Mouse (Mus musculus) stomach, embryonic 15.5 days (tissue): ENCODE data around the gene Erg. TPM values are rescaled to one million over a fixed set of nuclear protein-coding genes. Genes with fewer than 3 reads are reported as not detected.

Experiments used
- ATAC-seq: fragments of 200-750 bp; cut with Nextera tagmentation; 2 replicates; pipeline ENCODE4 v1.8.0; 2017; ENCODE audit warnings: low read depth, moderate number of reproducible peaks, moderate TSS enrichment; ENCODE audit not compliant: insufficient read depth, low FRiP score
- H3K27ac ChIP-seq: fragments of 300-500 bp; sonication (generic); 2 replicates; pipeline ENCODE4 v1.5.1; 2015; ENCODE audit warnings: mild to moderate bottlenecking, inconsistent platforms
- H3K27me3 ChIP-seq: fragments of 300-500 bp; sonication (generic); replicated peaks from 2 replicates; pipeline ENCODE4 v1.6.1; 2015; ENCODE audit warnings: inconsistent platforms
- H3K36me3 ChIP-seq: fragments of 300-500 bp; sonication (generic); 2 replicates; pipeline ENCODE4 v1.6.1; 2015; ENCODE audit warnings: inconsistent platforms
- H3K4me1 ChIP-seq: fragments of 300-500 bp; sonication (generic); 2 replicates; pipeline ENCODE4 v1.6.1; 2015; ENCODE audit warnings: inconsistent platforms
- H3K4me2 ChIP-seq: fragments of 300-500 bp; sonication (generic); 2 replicates; pipeline ENCODE4 v1.6.1; 2015; ENCODE audit warnings: mild to moderate bottlenecking, inconsistent platforms
- H3K4me3 ChIP-seq: fragments of 300-500 bp; sonication (generic); replicated peaks from 2 replicates; pipeline ENCODE4 v1.5.1; 2015; ENCODE audit warnings: inconsistent platforms
- H3K9ac ChIP-seq: fragments of 300-500 bp; sonication (generic); 2 replicates; pipeline ENCODE4 v1.6.1; 2015; ENCODE audit warnings: inconsistent platforms
- H3K9me3 ChIP-seq: fragments of 300-500 bp; sonication (generic); 2 replicates; pipeline ENCODE4 v1.6.1; 2016; ENCODE audit warnings: inconsistent platforms
- WGBS: fragments of 180-500 bp; shearing (Covaris S2); methylation state at CpG from one replicate; pipeline ENCODE4 v1.1.7; 2015; 5-methylcytosine and 5-hydroxymethylcytosine counted together
- polyA plus RNA-seq: library from polyadenylated mRNA; unstranded; fragments of >200 nt; fragmentation: Nextera tagmentation; extraction: Ambion mirVana; gene quantifications from 2 replicates; pipeline ENCODE4 v1.2.1, GENCODE M21; 2015

The Erg gene
- polyA plus RNA-seq, result 4.6 and 6.0 TPM in 2 replicates

DNA sequence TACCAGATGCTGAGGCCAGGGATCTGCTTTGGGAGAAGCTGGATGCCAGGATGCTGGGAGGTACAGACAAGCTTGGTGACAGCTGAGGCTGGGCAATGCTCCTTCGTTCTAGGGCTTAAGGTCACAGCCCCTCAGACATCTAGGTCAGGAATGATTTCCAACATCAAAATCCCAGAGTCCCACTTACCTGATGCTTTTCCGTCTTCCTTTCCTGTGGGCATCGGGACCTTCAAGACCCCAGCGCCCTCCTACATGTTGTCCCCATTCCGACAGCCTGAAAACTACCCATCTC is at the start of gene Erg:
Gene Erg, minus strand, starts transcription at position 283 of the 292 bp plus-strand sequence.
- peaks cover 23% of the 10 kb centered on the region for H3K27me3 ChIP-seq
- H3K9ac ChIP-seq, result peak within 1 kb of the TSS; percentile 4; the same call in 1 of the 2 replicates
- peak within 1 kb of the TSS; percentile 43 for H3K4me3 ChIP-seq
- peak within 1 kb of the TSS; percentile 92 for H3K4me2 ChIP-seq
- H3K27ac ChIP-seq, result no peak within 1 kb of the TSS
- WGBS, result 4% methylated on average over 5 of the region's 5 CpGs
- H3K9me3 ChIP-seq, result no peaks in the 10 kb centered on the region
- ATAC-seq, result no peak
- peaks cover 15% of the 10 kb centered on the region; the same call in 1 of the 2 replicates for H3K4me1 ChIP-seq
- no peaks in the 10 kb centered on the region for H3K36me3 ChIP-seq

DNA sequence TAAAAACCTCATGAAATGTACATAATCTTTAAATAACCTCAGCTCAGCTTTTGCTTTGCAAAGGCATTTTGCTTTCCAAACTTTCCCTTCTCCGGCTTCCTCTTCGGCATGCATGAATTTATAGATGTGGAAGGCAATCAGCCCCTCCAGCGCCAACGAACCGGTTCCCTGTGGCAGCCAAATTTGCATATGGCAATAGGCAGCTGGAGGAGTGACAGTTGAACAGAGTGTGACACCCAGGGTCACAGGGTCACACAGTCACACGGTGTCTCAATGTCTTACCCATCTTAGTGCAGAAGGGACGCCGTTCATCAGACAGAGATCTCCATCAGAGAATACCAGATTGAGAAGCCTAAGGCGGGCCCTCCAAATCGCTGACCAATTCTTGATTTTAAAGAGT is 45.4 kb upstream of the Erg start:
- H3K4me1 ChIP-seq, result no peaks in the 10 kb centered on the region
- H3K9ac ChIP-seq, result no peak overlapping the region
- no peak overlapping the region for H3K27ac ChIP-seq
- no peaks in the 10 kb centered on the region for H3K27me3 ChIP-seq
- no peaks in the 10 kb centered on the region for H3K36me3 ChIP-seq
- WGBS, result 79% methylated on average over 10 of the region's 10 CpGs
- H3K4me2 ChIP-seq, result no peak overlapping the region
- no peak for ATAC-seq
- no peak overlapping the region for H3K4me3 ChIP-seq
- H3K9me3 ChIP-seq, result no peaks in the 10 kb centered on the region

DNA sequence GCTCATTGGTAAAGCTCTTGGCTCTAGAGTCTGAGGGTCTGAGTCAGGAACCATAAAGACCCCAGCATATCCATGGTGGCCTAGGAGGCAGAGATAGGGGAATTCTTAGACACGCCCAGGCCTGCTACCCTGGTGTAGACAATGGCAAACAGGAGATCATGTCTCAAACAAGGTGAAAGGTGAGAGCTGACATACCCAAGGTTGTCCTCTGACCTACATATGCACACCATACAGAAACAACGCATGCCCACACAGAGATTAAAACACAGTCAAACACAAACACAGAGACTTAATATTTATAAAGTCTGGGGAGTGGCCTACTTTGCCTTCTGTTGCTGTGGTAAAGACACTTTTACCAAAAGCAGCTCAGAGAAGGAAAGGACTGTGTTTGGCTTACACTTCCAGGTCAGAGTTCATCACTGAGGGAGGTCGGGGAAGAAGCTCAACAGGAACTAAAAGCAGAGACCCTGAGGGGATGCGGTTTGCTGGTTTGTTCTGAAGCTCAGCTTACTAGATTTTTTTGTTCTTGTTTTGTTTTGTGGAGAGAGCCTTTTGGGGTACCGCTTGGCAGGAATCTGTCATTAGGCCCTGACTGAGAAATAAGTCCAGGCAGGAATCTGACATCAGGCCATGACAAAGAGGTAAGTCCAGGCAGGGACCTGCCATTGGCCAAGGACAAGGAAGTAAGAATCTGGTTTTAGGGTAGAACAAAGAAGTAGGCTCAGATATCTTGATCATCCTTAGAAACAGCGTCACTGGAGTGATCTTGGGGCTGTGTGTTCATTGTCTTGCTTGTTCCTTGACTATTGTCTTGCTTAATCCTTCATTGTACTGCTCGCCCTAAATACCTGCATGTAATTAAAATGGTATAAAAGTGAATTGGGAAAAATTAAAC is 37.7 kb upstream of the Erg start:
- Histone ChIP-seq H3K27ac (no peak overlapping the region), H3K27me3 (no peaks in the 10 kb centered on the region), H3K9me3 (no peaks in the 10 kb centered on the region), H3K4me2 (no peak overlapping the region), H3K4me3 (no peak overlapping the region), H3K9ac (no peak overlapping the region), H3K36me3 (no peaks in the 10 kb centered on the region), H3K4me1 (0 out of 2 replicates have a peak, but pooled peaks cover under 1% of the 10 kb centered on the region)
- ATAC-seq, result no peak
- 66% methylated on average over 7 of the region's 7 CpGs for WGBS

- Histone ChIP-seq H3K4me1 (0 out of 2 replicates have a peak, but pooled peaks cover 5% of the 10 kb centered on the region), H3K9me3 (no peaks in the 10 kb centered on the region), H3K4me2 (no peak overlapping the region), H3K9ac (no peak overlapping the region), H3K27me3 (no peaks in the 10 kb centered on the region), H3K4me3 (no peak overlapping the region), H3K27ac (no peak overlapping the region), H3K36me3 (no peaks in the 10 kb centered on the region)
- 86% methylated on average over 4 of the region's 4 CpGs for WGBS
- no peak; the same call in 1 of the 2 replicates for ATAC-seq
Measured at GRCm38 (mm10) chr16:95623056-95623455, 36.7 kb upstream of the Erg start.

DNA sequence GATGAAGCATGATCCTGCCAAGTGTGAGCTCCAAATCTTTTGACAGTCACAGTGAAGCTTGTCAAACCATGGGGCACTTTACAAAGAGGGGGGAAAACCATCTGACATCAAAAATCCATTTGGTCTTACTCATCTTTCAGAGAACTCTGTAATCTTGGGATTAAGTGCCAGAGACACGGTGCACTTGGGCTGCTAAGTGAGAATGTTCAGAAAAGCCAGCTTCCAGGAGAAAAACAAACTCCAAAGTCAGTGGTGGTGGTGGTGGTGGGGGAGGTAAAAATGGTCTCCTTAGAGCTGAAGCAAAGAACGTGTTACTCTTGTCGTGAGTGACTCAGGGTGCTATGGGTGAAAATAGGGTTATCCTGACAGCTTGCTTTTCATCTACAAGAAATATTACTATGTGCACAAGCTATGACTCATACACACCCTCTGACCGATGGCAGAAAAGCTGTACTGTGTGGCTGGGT is 33.5 kb upstream of the Erg start:
- H3K4me2 ChIP-seq, result no peak overlapping the region
- no peaks in the 10 kb centered on the region for H3K27me3 ChIP-seq
- no peaks in the 10 kb centered on the region for H3K36me3 ChIP-seq
- 0 out of 2 replicates have a peak, but pooled peaks cover 5% of the 10 kb centered on the region for H3K4me1 ChIP-seq
- 35% methylated on average over 4 of the region's 4 CpGs for WGBS
- no peak; the same call in 1 of the 2 replicates for ATAC-seq
- peak overlapping the region; percentile 27; the same call in 1 of the 2 replicates for H3K27ac ChIP-seq
- no peak overlapping the region for H3K9ac ChIP-seq
- H3K9me3 ChIP-seq, result no peaks in the 10 kb centered on the region
- no peak overlapping the region for H3K4me3 ChIP-seq

- Histone ChIP-seq H3K4me2 (no peak overlapping the region), H3K4me3 (no peak overlapping the region), H3K9ac (no peak overlapping the region), H3K27ac (no peak overlapping the region), H3K4me1 (0 out of 2 replicates have a peak, but pooled peaks cover 5% of the 10 kb centered on the region), H3K27me3 (no peaks in the 10 kb centered on the region), H3K36me3 (no peaks in the 10 kb centered on the region), H3K9me3 (no peaks in the 10 kb centered on the region)
- WGBS, result 49% methylated on average over 15 of the region's 15 CpGs
- no peak for ATAC-seq
Measured at GRCm38 (mm10) chr16:95618206-95618605, 31.8 kb upstream of the Erg start.

GRCm38 (mm10) chr16:95617720-95618119 is 31.3 kb upstream of the Erg start:
- WGBS, result 33% methylated on average over 6 of the region's 6 CpGs
- Histone ChIP-seq H3K36me3 (no peaks in the 10 kb centered on the region), H3K9me3 (no peaks in the 10 kb centered on the region), H3K4me3 (no peak overlapping the region), H3K27ac (no peak overlapping the region), H3K27me3 (no peaks in the 10 kb centered on the region), H3K4me1 (0 out of 2 replicates have a peak, but pooled peaks cover 5% of the 10 kb centered on the region), H3K4me2 (no peak overlapping the region), H3K9ac (no peak overlapping the region)
- no peak for ATAC-seq

- Histone ChIP-seq H3K4me1 (0 out of 2 replicates have a peak, but pooled peaks cover 5% of the 10 kb centered on the region), H3K27ac (no peak overlapping the region), H3K4me3 (no peak overlapping the region), H3K9ac (no peak overlapping the region), H3K36me3 (no peaks in the 10 kb centered on the region), H3K9me3 (no peaks in the 10 kb centered on the region), H3K4me2 (no peak overlapping the region), H3K27me3 (no peaks in the 10 kb centered on the region)
- 38% methylated on average over 6 of the region's 6 CpGs for WGBS
- ATAC-seq, result no peak
Measured at GRCm38 (mm10) chr16:95615579-95615978, 29.2 kb upstream of the Erg start.

DNA sequence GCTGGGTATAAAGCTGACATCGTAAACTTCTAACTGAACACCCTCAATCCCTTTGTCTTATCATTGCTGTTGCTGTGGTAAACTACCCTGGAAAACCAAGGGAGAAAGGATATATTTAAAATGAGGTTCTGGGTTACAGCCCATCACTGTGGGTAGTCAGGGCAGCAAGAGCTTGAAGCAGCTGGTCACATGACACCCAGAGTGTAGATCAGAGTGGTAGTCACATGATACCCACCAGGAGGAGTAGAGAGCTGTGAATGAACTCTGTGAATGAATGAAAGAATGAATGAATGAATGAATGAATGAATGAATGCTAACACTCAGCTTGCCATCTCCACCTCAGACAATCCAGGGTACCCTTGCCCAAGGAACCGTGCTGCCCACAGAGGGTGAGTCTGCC is 28.1 kb upstream of the Erg start:
- no peak overlapping the region for H3K4me3 ChIP-seq
- H3K4me1 ChIP-seq, result 0 out of 2 replicates have a peak, but pooled peaks cover 5% of the 10 kb centered on the region
- no peak overlapping the region for H3K27ac ChIP-seq
- no peaks in the 10 kb centered on the region for H3K27me3 ChIP-seq
- 90% methylated on average over 2 of the region's 2 CpGs for WGBS
- H3K4me2 ChIP-seq, result no peak overlapping the region
- no peak for ATAC-seq
- H3K9ac ChIP-seq, result no peak overlapping the region
- no peaks in the 10 kb centered on the region for H3K9me3 ChIP-seq
- no peaks in the 10 kb centered on the region for H3K36me3 ChIP-seq

GRCm38 (mm10) chr16:95611982-95612746 is 25.8 kb upstream of the Erg start:
- Histone ChIP-seq H3K9ac (no peak overlapping the region), H3K9me3 (no peaks in the 10 kb centered on the region), H3K4me2 (no peak overlapping the region), H3K4me1 (no peaks in the 10 kb centered on the region), H3K4me3 (no peak overlapping the region), H3K27me3 (no peaks in the 10 kb centered on the region), H3K27ac (no peak overlapping the region), H3K36me3 (no peaks in the 10 kb centered on the region)
- 73% methylated on average over 20 of the region's 20 CpGs for WGBS
- ATAC-seq, result no peak

GRCm38 (mm10) chr16:95608624-95609023 is 22.2 kb upstream of the Erg start:
- H3K9ac ChIP-seq, result no peak overlapping the region
- no peaks in the 10 kb centered on the region for H3K27me3 ChIP-seq
- no peak for ATAC-seq
- no peak overlapping the region for H3K27ac ChIP-seq
- 70% methylated on average over 7 of the region's 7 CpGs for WGBS
- H3K4me1 ChIP-seq, result no peaks in the 10 kb centered on the region
- no peak overlapping the region for H3K4me3 ChIP-seq
- no peaks in the 10 kb centered on the region for H3K9me3 ChIP-seq
- H3K4me2 ChIP-seq, result no peak overlapping the region
- H3K36me3 ChIP-seq, result no peaks in the 10 kb centered on the region

DNA sequence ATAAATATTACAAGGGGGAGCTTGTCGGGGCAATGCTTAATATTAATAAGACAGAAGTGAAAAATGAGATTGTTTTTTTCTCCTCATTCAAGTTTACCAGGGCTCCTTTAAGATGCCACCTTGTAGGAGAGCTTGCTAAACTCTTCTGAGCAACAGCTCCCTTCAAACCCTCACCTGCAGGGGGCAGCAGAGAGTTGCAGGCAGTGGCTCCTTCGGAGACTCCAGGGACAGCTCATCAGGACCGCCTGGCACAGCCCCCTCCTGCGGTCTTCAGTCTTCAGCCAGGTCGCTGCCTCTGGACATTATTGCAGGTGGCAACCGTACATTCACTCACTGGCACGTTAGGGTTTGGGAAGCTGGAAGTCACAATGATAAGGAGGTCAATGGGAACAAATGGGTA is 18.9 kb upstream of the Erg start:
- 22% methylated on average over 7 of the region's 7 CpGs for WGBS
- no peak for ATAC-seq
- H3K4me3 ChIP-seq, result no peak overlapping the region
- no peaks in the 10 kb centered on the region for H3K9me3 ChIP-seq
- H3K27ac ChIP-seq, result no peak overlapping the region
- no peaks in the 10 kb centered on the region for H3K27me3 ChIP-seq
- peaks cover 4% of the 10 kb centered on the region; the same call in 1 of the 2 replicates for H3K4me1 ChIP-seq
- no peaks in the 10 kb centered on the region for H3K36me3 ChIP-seq
- no peak overlapping the region for H3K4me2 ChIP-seq
- no peak overlapping the region for H3K9ac ChIP-seq
